Mouse (Mus musculus) heart, postnatal 36 days (tissue): ENCODE measurements around the gene Zfp239. TPM values are rescaled to one million over a fixed set of nuclear protein-coding genes. Genes with fewer than 3 reads are reported as not detected.

Experiments
- DNase-seq, 2 experiments: peaks; one replicate each; pipeline ENCODE4 v3.0.0; 2021 to 2022
- intact Hi-C: fragments of 180-260 bp; cut with DNase I; formaldehyde crosslinking; loops from one replicate; pipeline ENCODE4 v1.15.1; 2025
- total RNA-seq, 2 experiments: library from RNA; stranded (reverse); gene quantifications; 2 replicates each; pipeline ENCODE4 v1.2.3; 2021

Gene Zfp239
- total RNA-seq, 2 experiments from 2014 or later: 0.19 to 0.24 TPM

DNA sequence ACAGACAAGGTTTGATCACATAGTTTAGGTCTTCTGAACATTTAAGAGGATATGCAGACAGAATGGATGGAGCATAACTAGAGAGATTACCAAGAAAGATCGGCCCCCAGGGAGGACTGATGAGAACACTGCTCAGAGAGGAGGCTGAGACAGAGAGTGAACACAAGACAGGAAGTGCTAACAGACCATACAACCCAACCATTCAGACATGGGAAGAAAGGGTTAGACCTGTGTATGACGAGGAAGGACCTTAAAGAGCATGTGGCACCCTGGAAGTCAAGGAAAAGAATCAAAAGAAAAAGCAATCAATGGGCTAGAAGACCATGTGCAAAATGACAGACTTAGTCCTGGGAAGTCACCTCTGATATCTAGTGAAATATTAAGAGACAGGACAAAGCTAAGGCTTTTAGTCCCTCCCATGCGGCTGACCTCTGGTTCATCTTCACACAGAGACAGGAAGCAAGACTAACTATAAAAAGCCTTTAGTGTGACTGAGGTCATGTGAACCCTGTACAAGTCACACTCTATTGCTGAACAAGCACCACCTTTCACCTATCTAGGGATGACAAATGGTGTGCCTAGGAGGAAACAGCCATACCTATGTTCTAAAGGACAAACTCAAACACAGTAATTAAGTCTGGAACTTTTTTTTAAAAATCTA lies 12.9 kb downstream of the Zfp239 start:
- intact Hi-C loops: no loop called here
- DNase-seq: no peak

- DNase-seq: no peak
- intact Hi-C loops: loop anchor here (1.0 to 2.0 kb wide), 3 partner anchors 28 to 38 kb away; partner anchors contain the start of gene Zfp637
Measured at GRCm38 (mm10) chr6:117878700-117879407, 17.0 kb downstream of the Zfp239 start.

GRCm38 (mm10) chr6:117879408-117880115 lies 17.7 kb downstream of the Zfp239 start:
- peak; percentile 99 to 100 for DNase-seq

GRCm38 (mm10) chr6:117880394-117880838 lies 18.5 kb downstream of the Zfp239 start:
- DNase-seq: no peak
- intact Hi-C loops: no loop called here

More at GRCm38 (mm10) chr6:117879408-117880115, 17.7 kb downstream of the Zfp239 start:
- intact Hi-C loops: loop anchor here (1.0 to 2.0 kb wide), 3 partner anchors 28 to 39 kb away; partner anchors contain the start of gene Zfp637

- intact Hi-C loops: no loop called here
- DNase-seq: no peak
Measured at GRCm38 (mm10) chr6:117881229-117881628, 19.3 kb downstream of the Zfp239 start.

DNA sequence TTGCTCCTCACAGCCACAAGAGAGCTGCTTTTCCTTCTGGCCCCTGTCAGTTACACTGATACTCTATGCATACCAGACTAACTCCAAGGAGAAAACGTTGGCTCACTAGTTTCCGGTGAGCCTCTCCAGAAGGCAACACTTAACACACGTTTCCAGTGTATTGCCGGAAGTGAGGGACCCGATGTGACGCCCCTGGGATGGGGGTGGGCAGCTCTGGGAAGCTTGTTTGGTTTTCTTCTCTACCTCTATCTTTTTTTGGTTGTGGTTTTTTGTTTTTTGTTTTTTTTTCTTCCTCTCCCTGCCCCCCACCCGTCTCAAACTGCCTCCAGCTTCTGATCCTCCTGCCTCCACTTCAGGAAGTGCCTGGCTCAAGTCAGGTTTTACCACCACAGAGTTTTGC lies 20.1 kb downstream of the Zfp239 start:
- intact Hi-C loops: no loop called here
- no peak for DNase-seq

DNA sequence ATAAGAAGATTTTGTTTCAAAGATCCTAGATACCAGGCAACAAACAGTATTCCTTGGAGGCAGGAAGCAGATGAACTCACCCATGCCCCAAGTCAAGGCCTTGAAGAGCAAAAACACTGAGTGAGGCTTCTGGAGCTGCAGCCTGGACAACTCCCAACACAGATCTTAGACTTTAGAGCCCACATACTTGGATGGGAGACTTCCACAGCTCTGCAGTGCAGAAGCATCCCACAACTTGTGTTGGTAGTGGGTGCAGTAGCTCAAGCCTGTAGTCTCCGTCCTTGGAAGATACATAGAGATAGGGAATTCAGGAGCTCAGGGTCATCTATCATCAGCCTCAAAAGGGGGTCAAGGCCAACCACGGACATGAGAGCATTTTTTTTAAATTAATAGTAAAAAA lies 24.0 kb downstream of the Zfp239 start:
- intact Hi-C loops: no loop called here

DNA sequence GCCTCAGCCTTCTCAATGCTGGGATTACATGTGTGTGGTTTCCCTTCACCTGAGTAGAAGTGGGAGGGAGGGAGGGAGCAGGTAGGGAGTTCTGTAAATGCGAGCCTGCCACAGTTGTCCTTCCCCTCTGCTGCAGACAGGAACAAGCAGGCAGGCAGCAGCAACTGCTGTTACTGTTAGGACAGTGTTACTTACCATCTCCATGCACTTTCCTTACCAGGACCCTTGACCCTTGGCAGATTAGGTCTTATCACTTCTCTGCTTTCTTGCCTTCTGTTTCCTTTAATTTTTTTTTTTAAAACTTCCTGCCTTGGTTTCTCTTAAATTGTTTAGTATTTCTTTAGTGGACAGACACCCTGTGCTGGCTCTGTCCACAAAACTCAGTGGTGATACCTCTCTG lies 26.1 kb downstream of the Zfp239 start:
- intact Hi-C loops: no loop called here
- no peak for DNase-seq

More for the DNA sequence above, 24.0 kb downstream of the Zfp239 start:
- no peak for DNase-seq

DNA sequence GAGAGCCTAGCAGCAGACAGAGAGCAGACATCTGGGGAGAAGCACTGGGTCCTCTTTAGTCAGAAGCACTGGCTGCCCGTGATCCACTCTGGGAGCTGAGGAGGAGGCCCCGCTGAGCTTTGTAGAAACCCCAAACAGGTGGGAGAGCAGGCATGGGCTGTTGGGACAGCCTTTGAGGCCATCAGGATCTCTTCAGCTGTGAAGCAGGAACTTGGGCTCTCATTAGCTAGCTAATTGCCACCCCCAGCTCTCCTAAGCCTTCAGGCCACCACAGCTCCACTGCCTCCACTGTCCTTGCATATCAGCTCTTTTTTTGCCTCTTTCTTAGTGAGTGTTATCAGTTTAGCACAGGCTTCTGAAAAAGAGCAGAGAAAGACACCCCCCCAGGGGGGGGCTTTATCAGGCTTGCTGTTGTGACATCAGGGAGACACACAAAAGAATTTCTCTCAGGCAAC lies 26.8 kb downstream of the Zfp239 start:
- no peak for DNase-seq
- intact Hi-C loops: no loop called here

GRCm38 (mm10) chr6:117890257-117890656 lies 28.4 kb downstream of the Zfp239 start:
- no peak for DNase-seq
- intact Hi-C loops: no loop called here

GRCm38 (mm10) chr6:117891369-117892160 lies 29.7 kb downstream of the Zfp239 start:
- intact Hi-C loops: no loop called here
- DNase-seq: no peak

- DNase-seq: no peak
- intact Hi-C loops: no loop called here
Measured at GRCm38 (mm10) chr6:117892386-117892785, 30.5 kb downstream of the Zfp239 start.

- intact Hi-C loops: no loop called here
- DNase-seq: no peak
Measured at GRCm38 (mm10) chr6:117893435-117893834, 31.5 kb downstream of the Zfp239 start.

GRCm38 (mm10) chr6:117897800-117898199 lies 35.9 kb downstream of the Zfp239 start:
- intact Hi-C loops: no loop called here
- no peak for DNase-seq

- no peak for DNase-seq
- intact Hi-C loops: no loop called here
Measured at GRCm38 (mm10) chr6:117900126-117901080, 38.5 kb downstream of the Zfp239 start, which contains the start of gene Hnrnpf. Hnrnpf (plus strand) TSS chr6:117900324.

DNA sequence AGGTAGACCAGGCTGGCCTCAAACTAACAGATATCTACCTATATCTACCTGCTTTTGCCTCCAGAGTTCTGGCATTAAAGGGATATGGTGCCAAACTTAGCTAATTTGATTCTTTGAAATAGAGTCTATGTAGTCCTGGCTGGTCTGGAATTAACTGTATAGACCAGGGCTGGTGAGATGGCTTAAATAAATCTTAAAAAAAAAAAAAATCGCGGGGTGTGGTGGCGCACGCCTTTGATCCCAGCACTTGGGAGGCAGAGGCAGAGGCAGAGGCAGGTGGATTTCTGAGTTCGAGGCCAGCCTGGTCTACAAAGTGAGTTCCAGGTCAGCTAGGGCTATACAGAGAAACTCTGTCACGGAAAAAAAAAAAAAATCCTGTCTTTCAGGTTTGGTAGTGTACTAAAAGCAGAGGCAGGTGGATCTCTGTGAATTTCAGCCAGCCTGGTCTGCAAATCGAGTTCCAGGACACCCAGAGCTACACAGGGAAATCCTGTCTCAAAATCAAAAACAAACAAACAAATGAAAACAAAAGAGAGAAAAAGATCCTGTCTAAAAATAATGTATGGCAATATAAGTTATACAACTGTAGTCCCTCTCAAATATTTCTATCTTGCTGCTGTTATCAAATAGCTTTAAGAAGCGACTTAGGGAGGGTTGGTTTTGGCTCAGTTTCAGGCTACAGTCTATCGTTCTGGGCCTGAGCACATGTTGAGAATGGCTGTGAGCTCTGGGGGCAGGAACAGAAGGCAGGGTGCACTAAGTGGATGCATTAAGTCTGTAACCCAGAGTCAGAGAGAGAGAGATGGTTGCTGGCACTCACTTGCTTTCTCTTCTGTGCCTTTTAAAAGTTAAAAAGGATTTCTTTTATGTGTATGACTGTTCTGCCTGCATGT lies 39.9 kb downstream of the Zfp239 start:
- DNase-seq: no peak
- intact Hi-C loops: no loop called here

DNA sequence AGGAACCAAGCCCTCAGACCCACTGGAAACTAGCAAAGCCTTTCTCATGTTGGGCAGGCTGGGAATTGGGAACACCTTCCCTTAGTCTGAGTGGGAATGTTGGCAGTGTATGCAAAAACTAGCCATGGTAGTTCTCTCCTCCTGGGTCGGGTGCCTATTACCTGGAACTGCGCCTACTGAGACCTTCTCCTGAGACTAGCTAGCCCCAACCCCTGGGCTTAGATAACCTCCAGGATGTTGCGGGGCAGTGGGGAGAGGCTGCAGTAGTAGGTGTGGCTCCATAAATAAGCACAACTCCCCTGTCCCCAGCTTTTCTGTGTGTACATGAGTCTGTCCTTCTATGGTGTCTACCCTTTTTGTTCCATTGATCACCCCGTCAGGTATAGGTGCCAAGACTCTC lies 40.7 kb downstream of the Zfp239 start:
- intact Hi-C loops: no loop called here
- no peak for DNase-seq

GRCm38 (mm10) chr6:117903836-117904235 lies 41.9 kb downstream of the Zfp239 start:
- no peak for DNase-seq
- intact Hi-C loops: no loop called here
